Mouse (Mus musculus): ENCODE measurements at regions not wholly inside any gene's neighbourhood (a gene's known extent, or its start where the extent isn't known, plus 50 kb on each side); places are given as distances from the start of the nearest gene placed in this dataset.
A peak's percentile ranks its signal among the peaks of the same experiment; 100 is the strongest.

DNA sequence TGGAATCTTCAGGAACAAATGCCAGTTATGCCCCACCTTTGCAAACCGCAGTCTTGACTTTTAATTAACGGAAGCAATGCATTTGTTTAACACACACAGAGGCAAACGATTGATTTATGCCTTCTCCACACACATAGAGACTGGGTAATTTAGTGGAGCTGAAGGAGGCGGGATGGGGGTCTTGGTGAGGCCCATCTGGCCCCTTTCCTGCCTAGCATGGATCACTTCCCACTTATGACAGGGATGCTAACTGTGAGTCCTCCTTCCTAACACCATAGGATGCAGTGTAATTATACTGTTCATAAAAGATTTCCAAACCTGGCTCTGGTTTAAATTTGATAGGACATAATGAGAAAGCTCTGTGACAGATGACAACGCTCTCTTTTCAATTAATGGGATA is 101.1 kb upstream of the Map1b start:
- no peak overlapping the region for H3K4me2 ChIP-seq
- no peaks in the 10 kb centered on the region for H3K9me3 ChIP-seq
- H3K27ac ChIP-seq = no peak overlapping the region
- no peaks in the 10 kb centered on the region for H3K36me3 ChIP-seq
- 29% methylated on average over 5 of the region's 5 CpGs for WGBS
- peaks cover 6% of the 10 kb centered on the region; the same call in 1 of the 2 replicates for H3K4me1 ChIP-seq
- no peak for ATAC-seq (ENCODE audit: insufficient number of reproducible peaks, low FRiP score, low TSS enrichment, low read depth)
- no peaks in the 10 kb centered on the region for H3K27me3 ChIP-seq
- no peak overlapping the region for H3K9ac ChIP-seq
- no peak overlapping the region for H3K4me3 ChIP-seq

DNA sequence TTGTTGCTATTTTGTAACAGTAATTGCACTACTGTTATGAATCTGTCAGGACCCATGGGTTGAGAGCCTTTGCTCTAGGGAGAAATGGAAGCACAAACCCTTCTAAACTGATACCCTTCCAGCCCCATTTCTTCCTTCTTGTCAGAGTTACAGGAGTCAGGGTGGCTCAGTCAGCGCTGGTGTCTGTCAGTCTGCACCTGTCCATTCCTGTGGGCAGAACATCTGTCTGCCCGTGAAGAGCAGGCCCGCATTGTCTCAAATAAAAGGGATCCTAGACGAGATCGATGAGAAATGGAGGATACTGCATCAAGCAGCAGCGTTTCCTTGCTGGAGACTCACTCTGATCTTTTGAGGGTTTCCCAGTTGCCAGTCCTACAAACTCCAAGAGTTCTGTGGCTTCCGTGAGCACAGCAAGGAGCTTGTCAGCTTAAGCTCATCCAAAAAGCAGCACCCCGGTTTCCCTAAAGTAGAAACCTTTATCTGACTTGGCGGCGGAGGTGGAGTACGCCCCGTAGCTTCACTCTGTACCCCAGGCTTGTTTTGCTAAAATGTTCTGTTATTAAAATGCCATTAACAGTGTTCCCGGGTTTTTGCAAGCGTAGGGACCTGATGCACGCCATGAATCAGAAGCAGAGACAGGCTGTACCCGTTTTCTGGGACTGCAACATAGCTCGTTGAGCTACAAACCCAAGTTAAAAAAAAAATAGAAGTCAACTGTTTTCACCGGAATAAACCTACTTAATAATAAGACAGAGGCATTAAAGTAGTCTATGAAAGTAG is 95.6 kb upstream of the Map1b start:
- Histone ChIP-seq H3K27me3 (no peaks in the 10 kb centered on the region), H3K27ac (no peak overlapping the region), H3K4me3 (no peak overlapping the region), H3K9ac (no peak overlapping the region), H3K9me3 (no peaks in the 10 kb centered on the region), H3K4me2 (no peak overlapping the region), H3K4me1 (0 out of 2 replicates have a peak, but pooled peaks cover 5% of the 10 kb centered on the region), H3K36me3 (no peaks in the 10 kb centered on the region)
- ATAC-seq (ENCODE audit: insufficient number of reproducible peaks, low FRiP score, low TSS enrichment, low read depth) = no peak
- WGBS = 69% methylated on average over 18 of the region's 18 CpGs

DNA sequence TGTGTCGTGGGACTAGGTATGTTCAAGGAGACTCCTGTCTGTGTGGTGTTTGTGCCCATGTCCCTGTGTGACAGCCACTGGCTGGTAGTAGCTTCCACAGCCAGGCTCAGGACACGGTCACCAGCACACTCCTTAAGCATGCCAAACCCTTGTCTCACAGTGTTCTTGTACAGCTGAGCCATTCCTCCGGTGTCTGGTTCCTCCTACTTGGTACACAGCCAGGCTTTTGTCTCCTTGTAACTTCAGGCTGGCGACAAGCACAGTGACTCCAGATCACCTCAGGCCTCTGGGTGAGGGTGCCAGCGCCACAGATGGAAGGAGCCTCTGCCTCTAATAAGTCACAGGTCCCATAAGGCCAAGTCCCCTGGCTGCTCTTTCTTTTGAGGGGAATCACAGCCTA is 94.2 kb upstream of the Map1b start:
- Histone ChIP-seq H3K4me1 (0 out of 2 replicates have a peak, but pooled peaks cover 5% of the 10 kb centered on the region), H3K27me3 (no peaks in the 10 kb centered on the region), H3K9me3 (no peaks in the 10 kb centered on the region), H3K4me2 (no peak overlapping the region), H3K4me3 (no peak overlapping the region), H3K27ac (no peak overlapping the region), H3K36me3 (no peaks in the 10 kb centered on the region), H3K9ac (no peak overlapping the region)
- no peak for ATAC-seq (ENCODE audit: insufficient number of reproducible peaks, low FRiP score, low TSS enrichment, low read depth)
- WGBS = 51% methylated on average over 5 of the region's 5 CpGs

DNA sequence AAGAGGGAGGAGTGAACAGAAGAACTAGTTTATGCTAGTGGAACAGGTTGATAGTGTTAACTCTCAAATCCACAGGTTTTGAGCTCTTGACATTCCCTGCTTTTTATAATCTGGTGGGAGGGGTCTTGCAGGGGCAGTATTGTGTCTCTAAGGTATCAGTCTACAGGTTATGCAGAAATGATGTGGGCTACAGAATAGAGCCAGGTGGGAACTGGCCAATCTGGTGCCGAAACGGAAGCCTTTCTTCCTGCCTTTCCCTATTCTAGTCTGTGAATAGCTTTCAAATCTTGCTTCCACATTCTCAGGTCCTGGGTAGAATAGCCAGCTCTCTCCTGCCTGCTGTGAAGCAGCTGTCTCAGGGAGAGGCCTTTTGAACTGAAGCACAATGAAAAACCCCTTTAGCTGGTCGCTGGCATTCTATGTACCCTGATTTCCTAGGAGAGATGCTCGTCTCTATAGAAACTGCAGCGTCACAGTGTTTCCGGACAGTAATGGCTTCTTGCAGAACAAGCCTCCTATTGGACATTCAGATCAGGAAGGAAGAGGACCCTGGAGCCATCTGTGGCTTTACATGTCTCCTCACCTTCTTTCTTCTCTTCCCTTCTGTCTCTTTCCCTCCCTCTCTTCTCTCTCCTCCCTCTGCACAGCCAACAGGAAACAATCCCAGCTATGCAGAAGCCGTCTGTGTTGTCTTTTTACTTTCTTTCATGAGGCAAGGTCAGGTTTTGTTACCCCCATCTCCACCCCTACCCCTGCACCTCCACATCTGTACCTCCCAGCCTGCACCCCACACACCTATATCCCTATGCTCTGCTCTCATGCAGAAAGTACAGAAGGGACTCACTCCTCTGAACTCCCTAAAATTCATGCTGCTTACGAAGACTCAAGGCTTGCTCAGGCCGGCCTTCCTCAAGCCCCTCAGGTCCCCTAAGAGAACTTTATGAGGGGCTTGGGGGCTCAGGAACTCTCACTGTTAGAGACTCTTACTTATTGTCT is 93.1 kb upstream of the Map1b start:
- no peak for ATAC-seq (ENCODE audit: insufficient number of reproducible peaks, low FRiP score, low TSS enrichment, low read depth)
- Histone ChIP-seq H3K9me3 (no peaks in the 10 kb centered on the region), H3K4me3 (no peak overlapping the region), H3K4me2 (no peak overlapping the region), H3K27ac (no peak overlapping the region), H3K27me3 (no peaks in the 10 kb centered on the region), H3K9ac (no peak overlapping the region), H3K4me1 (0 out of 2 replicates have a peak, but pooled peaks cover 5% of the 10 kb centered on the region), H3K36me3 (no peaks in the 10 kb centered on the region)
- 51% methylated on average over 9 of the region's 9 CpGs for WGBS

DNA sequence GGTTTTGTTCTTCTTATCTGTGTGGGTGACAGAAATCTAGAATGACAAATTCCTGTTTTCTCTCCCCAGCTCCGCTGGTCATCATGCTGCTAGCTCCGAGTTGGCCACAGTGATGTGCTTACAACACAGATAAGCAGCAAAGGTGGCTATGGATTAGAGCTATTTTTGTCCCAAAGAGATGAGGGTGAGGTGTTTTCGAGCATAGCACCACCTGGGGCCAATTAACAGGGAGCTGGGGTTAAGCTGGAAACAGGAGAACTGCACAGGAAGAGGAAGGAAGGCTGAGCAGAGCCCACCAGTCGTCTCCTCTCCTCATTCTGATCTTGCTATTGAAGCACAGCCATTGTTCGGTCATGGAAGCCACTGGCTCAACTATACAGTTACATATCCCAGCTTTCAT is 92.3 kb upstream of the Map1b start:
- Histone ChIP-seq H3K4me1 (0 out of 2 replicates have a peak, but pooled peaks cover 5% of the 10 kb centered on the region), H3K27me3 (no peaks in the 10 kb centered on the region), H3K9ac (no peak overlapping the region), H3K27ac (no peak overlapping the region), H3K4me3 (no peak overlapping the region), H3K9me3 (no peaks in the 10 kb centered on the region), H3K36me3 (no peaks in the 10 kb centered on the region), H3K4me2 (no peak overlapping the region)
- no peak for ATAC-seq (ENCODE audit: insufficient number of reproducible peaks, low FRiP score, low TSS enrichment, low read depth)
- 35% methylated on average over 5 of the region's 5 CpGs for WGBS

DNA sequence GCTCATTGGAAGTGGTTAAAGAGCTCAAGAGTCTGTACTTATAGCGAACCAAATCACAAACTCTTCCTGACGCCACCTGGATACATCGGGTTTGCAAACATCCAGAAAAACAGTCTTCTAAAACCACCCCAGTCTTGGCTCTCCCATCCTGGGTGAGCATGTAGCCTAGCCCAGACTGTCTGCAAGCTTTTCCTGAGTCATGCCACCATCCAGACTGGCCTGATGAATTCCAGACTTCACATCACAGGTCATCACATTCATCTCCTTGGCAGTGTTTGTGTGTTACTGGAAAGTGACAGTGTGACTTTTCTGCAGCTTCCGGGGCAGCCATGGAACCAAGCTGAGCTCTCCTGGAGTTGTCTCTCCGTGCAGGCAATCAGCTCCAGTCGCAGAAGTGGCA is 90.9 kb upstream of the Map1b start:
- Histone ChIP-seq H3K27ac (no peak overlapping the region), H3K4me1 (0 out of 2 replicates have a peak, but pooled peaks cover 5% of the 10 kb centered on the region), H3K9me3 (no peaks in the 10 kb centered on the region), H3K36me3 (no peaks in the 10 kb centered on the region), H3K4me2 (no peak overlapping the region), H3K4me3 (no peak overlapping the region), H3K27me3 (no peaks in the 10 kb centered on the region), H3K9ac (no peak overlapping the region)
- no peak for ATAC-seq (ENCODE audit: insufficient number of reproducible peaks, low FRiP score, low TSS enrichment, low read depth)
- 83% methylated on average over 6 of the region's 6 CpGs for WGBS

DNA sequence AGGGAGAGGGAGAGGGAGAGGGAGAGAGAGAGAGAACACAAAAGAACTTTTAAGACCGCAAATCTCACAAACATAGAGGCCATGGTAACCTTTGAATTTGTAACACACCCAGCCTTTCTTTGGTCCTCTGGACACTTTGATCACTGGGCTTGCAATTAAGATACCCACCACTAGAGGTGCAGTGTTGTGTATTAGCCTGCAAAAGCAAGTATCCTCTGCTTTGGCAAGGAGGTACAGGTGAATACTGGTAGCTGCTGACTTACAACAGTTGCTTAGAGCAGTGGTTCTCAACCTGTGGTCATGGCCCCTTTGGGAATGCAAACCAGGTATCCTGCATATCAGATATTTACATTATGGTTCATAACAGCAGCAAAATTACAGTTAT is 90.3 kb upstream of the Map1b start:
- Histone ChIP-seq H3K36me3 (no peaks in the 10 kb centered on the region), H3K9ac (no peak overlapping the region), H3K27ac (no peak overlapping the region), H3K27me3 (no peaks in the 10 kb centered on the region), H3K4me1 (0 out of 2 replicates have a peak, but pooled peaks cover 5% of the 10 kb centered on the region), H3K4me2 (no peak overlapping the region), H3K9me3 (no peaks in the 10 kb centered on the region), H3K4me3 (no peak overlapping the region)
- ATAC-seq (ENCODE audit: insufficient number of reproducible peaks, low FRiP score, low TSS enrichment, low read depth) = no peak
- WGBS = 61% methylated on average over 1 of the region's 1 CpGs

DNA sequence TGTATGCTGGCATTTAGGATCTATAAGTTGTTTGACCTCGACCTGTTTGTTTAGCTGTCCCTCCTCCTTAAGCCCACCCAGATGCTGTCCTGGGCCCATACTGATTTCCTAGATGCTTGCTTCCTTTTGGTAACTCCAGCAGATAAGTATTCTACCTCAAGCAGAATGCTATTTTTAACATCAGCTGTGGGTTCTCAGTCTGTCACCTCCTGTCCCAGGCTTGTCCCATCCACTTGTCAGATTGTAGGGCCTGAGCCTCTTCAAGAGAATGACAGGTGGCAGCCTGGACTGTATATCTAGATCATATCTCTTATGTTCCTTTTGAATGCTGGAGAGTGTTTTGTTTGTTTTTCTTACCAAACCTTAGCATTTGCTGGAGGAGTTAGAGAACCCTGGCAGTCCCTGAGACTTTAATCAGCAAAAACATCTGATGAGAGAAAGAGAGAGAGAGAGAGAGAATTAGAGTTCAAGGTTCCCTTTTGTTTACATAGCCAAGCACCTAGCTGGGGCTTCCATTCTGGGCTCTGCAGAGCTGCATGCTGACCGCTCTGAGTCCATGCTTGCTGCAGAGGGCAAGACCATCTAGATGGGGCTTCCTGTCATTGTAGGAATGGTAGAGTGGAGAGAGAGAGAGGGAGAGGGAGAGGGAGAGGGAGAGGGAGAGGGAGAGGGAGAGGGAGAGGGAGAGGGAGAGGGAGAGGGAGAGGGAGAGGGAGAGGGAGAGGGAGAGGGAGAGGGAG is 89.7 kb upstream of the Map1b start:
- Histone ChIP-seq H3K4me3 (no peak overlapping the region), H3K9ac (no peak overlapping the region), H3K27me3 (no peaks in the 10 kb centered on the region), H3K9me3 (no peaks in the 10 kb centered on the region), H3K36me3 (no peaks in the 10 kb centered on the region), H3K27ac (no peak overlapping the region), H3K4me1 (0 out of 2 replicates have a peak, but pooled peaks cover 5% of the 10 kb centered on the region), H3K4me2 (no peak overlapping the region)
- 79% methylated on average over 2 of the region's 2 CpGs for WGBS
- no peak for ATAC-seq (ENCODE audit: insufficient number of reproducible peaks, low FRiP score, low TSS enrichment, low read depth)

DNA sequence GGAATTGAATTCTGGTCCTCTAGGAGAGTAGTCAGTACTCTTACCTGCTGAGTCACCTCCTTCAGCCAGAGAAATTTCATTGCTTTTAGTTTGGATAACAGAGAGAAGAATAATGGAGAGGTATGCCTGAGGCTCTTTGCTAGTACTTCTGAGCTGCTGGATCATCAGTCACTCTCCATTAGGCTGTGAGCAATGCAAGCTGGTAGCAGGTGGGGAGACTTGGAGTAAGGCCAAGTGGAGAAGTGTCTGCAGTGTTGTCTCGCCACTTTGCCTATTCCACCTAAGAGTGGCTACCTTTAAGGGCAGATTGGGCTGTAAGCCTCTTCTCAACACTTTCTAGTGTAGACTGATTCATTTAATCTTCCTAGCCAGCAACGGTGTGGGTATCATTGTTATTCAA is 81.6 kb upstream of the Map1b start:
- Histone ChIP-seq H3K27ac (no peak overlapping the region), H3K36me3 (no peaks in the 10 kb centered on the region), H3K9me3 (no peaks in the 10 kb centered on the region), H3K4me3 (no peak overlapping the region), H3K27me3 (no peaks in the 10 kb centered on the region), H3K4me1 (peaks cover 7% of the 10 kb centered on the region), H3K9ac (no peak overlapping the region), H3K4me2 (no peak overlapping the region)
- 64% methylated on average over 2 of the region's 2 CpGs for WGBS
- ATAC-seq (ENCODE audit: insufficient number of reproducible peaks, low FRiP score, low TSS enrichment, low read depth) = no peak

DNA sequence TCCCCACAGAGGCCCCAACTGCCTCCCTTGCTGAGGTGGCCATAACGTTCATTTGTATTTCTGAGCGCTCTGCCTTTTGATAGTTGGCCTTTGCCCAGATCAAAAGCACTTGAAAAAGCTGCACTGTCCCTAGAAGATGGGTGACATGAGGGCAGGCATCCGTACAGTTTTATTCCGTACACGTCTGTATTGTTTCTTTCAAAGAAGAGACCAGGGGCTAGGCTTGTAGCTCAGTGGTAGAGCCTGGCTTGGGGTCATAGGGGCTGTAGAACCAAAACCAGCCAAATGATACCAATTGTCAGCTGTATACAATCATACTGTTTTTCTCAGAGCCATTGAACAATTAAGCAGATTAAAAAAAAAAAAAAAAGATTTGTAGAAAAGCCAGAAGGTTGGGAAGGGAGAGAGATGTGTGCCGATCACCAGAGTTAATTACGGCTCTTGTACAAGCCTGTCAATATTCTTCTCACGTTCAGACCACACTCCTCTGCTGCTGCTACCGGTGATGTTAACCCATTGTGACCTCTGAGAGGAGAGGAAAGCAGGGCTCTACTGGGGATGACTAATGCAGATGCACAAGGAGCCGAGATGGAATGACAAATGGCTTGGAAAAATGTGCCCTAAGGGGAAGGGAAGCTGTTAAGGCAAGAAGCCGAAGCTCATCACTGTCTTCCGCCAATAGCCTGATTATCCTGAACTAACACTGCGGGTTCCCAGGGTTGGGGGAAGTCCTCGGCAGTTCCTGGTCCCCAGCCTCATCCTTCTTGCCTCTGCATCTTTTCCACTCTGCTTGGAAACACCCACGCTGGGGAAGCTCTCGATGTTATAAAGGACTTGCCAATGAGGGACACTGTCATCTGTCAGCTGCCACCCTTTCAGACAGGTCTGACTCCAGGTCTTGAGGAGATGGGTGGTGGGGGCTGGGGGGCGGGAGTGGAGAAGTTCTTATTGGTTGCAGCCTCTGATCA is 77.8 kb upstream of the Map1b start:
- Histone ChIP-seq H3K4me1 (peaks cover 12% of the 10 kb centered on the region), H3K27ac (no peak overlapping the region), H3K36me3 (no peaks in the 10 kb centered on the region), H3K27me3 (no peaks in the 10 kb centered on the region), H3K4me2 (no peak overlapping the region), H3K4me3 (no peak overlapping the region), H3K9me3 (no peaks in the 10 kb centered on the region), H3K9ac (no peak overlapping the region)
- WGBS = 41% methylated on average over 17 of the region's 17 CpGs
- no peak for ATAC-seq (ENCODE audit: insufficient number of reproducible peaks, low FRiP score, low TSS enrichment, low read depth)

DNA sequence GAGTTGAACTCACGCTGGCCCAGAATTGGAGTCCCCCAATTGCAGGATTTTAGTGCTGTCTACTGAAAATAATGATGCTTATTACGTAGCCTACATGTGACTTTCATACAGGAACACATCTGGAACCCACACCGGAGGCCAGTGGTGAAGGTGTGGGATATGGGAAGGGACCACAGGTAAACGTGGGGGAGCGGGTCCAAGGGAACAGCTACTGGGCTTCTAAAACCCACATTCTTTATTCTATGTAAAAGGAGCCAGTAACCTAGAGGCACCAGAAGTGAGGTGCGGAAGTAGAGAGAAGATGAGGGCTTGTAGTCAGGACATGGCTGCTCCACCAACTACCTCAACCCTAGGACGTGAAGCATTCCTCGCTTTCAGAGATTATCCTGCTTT is 76.9 kb upstream of the Map1b start:
- Histone ChIP-seq H3K4me2 (no peak overlapping the region), H3K27ac (0 out of 2 replicates have a peak overlapping the region, but pooled peaks have one; percentile 50), H3K36me3 (no peaks in the 10 kb centered on the region), H3K9ac (no peak overlapping the region), H3K4me3 (no peak overlapping the region), H3K27me3 (no peaks in the 10 kb centered on the region), H3K4me1 (peaks cover 12% of the 10 kb centered on the region), H3K9me3 (no peaks in the 10 kb centered on the region)
- WGBS = 54% methylated on average over 8 of the region's 8 CpGs
- no peak for ATAC-seq (ENCODE audit: insufficient number of reproducible peaks, low FRiP score, low TSS enrichment, low read depth)
